Mouse (Mus musculus): Measurements from ENCODE around the gene Gm49721. TPM values are rescaled to one million over a fixed set of nuclear protein-coding genes. Genes with fewer than 3 reads are reported as not detected.
"Not testable (repeated sequence)": the region's sequence is repeated elsewhere in the genome, so short reads cannot be mapped to it uniquely, and the experiment has no call there.

The Gm49721 gene
- polyA plus RNA-seq (2012; rRNA removed) (0.19 and 0.39 TPM in 2 replicates), polyA plus RNA-seq (2014; fragmentation: Nextera tagmentation; extraction: Ambion mirVana) (0.11 and 0.18 TPM in 2 replicates)

DNA sequence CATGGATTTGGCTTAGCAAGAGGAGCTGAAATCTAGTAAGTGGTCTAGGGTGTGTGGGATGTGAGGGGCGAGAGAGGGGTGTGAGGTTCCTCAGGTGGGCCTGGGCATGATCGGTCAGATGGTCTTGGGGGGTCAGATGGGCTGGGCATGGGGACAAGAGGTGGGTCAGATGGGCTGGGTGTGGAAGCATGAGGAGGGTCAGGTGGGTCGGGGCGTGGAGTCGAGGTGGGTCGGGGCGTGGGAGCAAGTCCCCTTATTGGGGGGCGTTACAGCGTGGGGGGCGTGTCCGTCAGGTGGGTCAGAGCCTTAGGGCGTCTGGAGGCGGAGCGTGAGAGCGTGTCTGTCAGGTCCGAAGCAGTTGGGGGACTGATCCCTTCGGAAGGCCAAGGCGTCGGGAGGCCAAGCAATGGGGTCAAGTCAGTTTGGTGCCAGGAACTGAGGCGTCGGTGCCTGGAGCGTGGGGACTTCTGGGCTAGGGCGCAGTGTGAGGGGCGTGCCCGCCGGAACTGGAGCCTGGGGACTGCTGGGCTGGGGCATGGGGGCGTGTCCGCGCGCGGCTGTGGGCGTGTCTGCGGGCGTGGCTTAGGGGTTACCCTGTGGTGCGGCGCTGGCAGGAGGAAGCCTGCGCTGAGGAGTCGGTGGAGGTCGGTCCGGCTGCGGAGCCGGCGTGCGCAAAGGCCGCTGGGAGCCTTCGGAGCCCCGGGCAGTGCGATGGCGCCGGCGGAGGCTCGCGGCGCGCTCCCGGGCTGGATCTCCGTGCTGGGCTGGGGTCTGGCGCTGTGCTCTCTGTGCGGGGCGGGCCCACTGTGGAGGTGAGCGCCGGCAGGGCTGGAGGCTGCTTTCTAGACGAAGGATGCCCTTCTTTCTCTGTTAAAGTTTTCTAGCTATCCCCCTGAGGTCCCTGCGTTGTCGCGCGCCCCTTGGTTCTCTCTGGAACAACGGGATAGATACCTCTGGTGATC, at the start of gene Gm49721:
Gene Gm49721, plus strand, starts transcription at position 618 of the 962 bp plus-strand sequence.
- Histone ChIP-seq H3K4me3 (replicated peaks; ENCODE audit: low read length) (peak within 1 kb of the TSS; percentile 46), H3K9ac (ENCODE audit: low read depth, low read length, severe bottlenecking) (peak within 1 kb of the TSS; percentile 62), H3K4me2 (replicated peaks; ENCODE audit: low read depth, low read length, severe bottlenecking) (peak within 1 kb of the TSS; percentile 49)
- WGBS, result 2% methylated on average over 28 of the region's 68 CpGs
- DNase-seq (ENCODE audit: low spot score); H3K9me3 ChIP-seq (ENCODE audit: control insufficient read depth, low read length); H3K36me3 ChIP-seq (ENCODE audit: control insufficient read depth, insufficient read depth, low read length); H3K27ac ChIP-seq (replicated peaks; ENCODE audit: low read depth, low read length); H3K4me1 ChIP-seq (ENCODE audit: control insufficient read depth, insufficient read depth, low read length); H3K27me3 ChIP-seq (ENCODE audit: control insufficient read depth, insufficient read depth, low read length): not testable (repeated sequence)
- peak; percentile 98 for ATAC-seq (ENCODE audit: low FRiP score, low read depth)

DNA sequence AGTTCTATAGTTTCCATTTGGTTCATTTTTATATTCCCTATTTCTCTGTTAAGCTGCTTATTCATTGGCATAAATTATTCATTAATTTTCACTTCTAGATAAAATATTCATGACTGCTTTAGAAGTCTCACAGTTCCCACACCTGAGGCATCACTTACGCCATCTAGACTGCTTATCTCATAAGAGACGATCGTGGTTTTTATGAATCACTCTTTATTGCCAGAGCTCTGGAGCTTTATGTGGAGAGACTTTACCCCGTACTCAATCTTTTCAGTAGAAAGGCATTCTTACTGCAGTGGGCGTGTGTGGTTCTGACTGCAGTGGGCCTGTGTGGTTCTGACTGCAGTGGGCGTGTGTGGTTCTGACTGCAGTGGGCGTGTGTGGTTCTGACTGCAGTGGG, 47.1 kb upstream of the Gm49721 start:
- DNase-seq (ENCODE audit: low spot score); H3K36me3 ChIP-seq (ENCODE audit: control insufficient read depth, insufficient read depth, low read length); H3K4me1 ChIP-seq (ENCODE audit: control insufficient read depth, insufficient read depth, low read length); H3K9ac ChIP-seq (ENCODE audit: low read depth, low read length, severe bottlenecking); ATAC-seq (ENCODE audit: low FRiP score, low read depth); H3K27ac ChIP-seq (replicated peaks; ENCODE audit: low read depth, low read length); H3K27me3 ChIP-seq (ENCODE audit: control insufficient read depth, insufficient read depth, low read length); H3K4me2 ChIP-seq (replicated peaks; ENCODE audit: low read depth, low read length, severe bottlenecking); H3K4me3 ChIP-seq (replicated peaks; ENCODE audit: low read length); H3K9me3 ChIP-seq (ENCODE audit: control insufficient read depth, low read length): not testable (repeated sequence)
- 89% methylated on average over 6 of the region's 7 CpGs for WGBS

DNA sequence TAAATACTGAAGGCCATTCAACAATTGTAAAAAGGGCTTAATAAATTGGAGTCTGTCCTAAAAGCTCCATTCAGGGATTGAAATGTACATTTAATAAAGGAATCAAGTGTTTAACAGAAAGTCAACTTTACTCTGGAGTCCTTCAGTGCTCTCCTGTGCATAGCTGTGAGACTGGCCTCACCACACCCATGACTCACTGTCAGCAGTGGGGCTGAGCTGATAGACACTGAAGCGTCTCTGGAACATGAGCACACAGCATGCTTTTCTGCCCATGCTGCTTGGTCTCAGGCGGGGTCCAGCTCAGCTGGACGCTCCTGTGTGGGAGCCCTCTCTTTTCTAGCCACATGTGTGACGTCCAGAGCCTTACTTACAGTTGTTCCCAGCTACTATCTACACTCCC, 36.1 kb upstream of the Gm49721 start:
- not testable (repeated sequence) for H3K9ac ChIP-seq (ENCODE audit: low read depth, low read length, severe bottlenecking); H3K27ac ChIP-seq (replicated peaks; ENCODE audit: low read depth, low read length); H3K4me1 ChIP-seq (ENCODE audit: control insufficient read depth, insufficient read depth, low read length); H3K9me3 ChIP-seq (ENCODE audit: control insufficient read depth, low read length); H3K27me3 ChIP-seq (ENCODE audit: control insufficient read depth, insufficient read depth, low read length); ATAC-seq (ENCODE audit: low FRiP score, low read depth); DNase-seq (ENCODE audit: low spot score); H3K4me2 ChIP-seq (replicated peaks; ENCODE audit: low read depth, low read length, severe bottlenecking); H3K4me3 ChIP-seq (replicated peaks; ENCODE audit: low read length); H3K36me3 ChIP-seq (ENCODE audit: control insufficient read depth, insufficient read depth, low read length)
- WGBS, result no CpG with 5 or more reads among the region's 4 CpGs

DNA sequence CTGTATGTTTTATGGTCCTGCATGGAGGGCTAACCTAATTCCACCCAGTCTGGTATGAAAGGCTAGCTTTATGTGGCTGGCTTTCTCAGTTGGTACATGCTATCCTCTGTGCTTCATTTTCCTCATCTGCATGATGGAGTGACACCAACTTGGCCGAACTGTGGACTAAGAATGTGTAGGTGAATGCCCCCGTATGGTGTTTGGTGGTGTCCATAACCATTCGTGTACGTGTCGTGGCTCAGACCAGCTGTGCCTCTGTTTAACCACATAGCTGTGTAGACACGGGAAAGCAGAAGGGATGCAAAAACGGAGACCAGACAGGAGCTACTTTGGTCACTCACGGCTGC, 31.1 kb upstream of the Gm49721 start:
- WGBS, result no CpG with 5 or more reads among the region's 8 CpGs
- peak; percentile 0; the same call in 1 of the 2 replicates for ATAC-seq (ENCODE audit: low FRiP score, low read depth)
- H3K36me3 ChIP-seq (ENCODE audit: control insufficient read depth, insufficient read depth, low read length); DNase-seq (ENCODE audit: low spot score); H3K9me3 ChIP-seq (ENCODE audit: control insufficient read depth, low read length); H3K27me3 ChIP-seq (ENCODE audit: control insufficient read depth, insufficient read depth, low read length); H3K4me1 ChIP-seq (ENCODE audit: control insufficient read depth, insufficient read depth, low read length); H3K27ac ChIP-seq (replicated peaks; ENCODE audit: low read depth, low read length); H3K9ac ChIP-seq (ENCODE audit: low read depth, low read length, severe bottlenecking): not testable (repeated sequence)
- H3K4me2 ChIP-seq (replicated peaks; ENCODE audit: low read depth, low read length, severe bottlenecking), result peak overlapping the region; percentile 49
- H3K4me3 ChIP-seq (replicated peaks; ENCODE audit: low read length), result peak overlapping the region; percentile 50

DNA sequence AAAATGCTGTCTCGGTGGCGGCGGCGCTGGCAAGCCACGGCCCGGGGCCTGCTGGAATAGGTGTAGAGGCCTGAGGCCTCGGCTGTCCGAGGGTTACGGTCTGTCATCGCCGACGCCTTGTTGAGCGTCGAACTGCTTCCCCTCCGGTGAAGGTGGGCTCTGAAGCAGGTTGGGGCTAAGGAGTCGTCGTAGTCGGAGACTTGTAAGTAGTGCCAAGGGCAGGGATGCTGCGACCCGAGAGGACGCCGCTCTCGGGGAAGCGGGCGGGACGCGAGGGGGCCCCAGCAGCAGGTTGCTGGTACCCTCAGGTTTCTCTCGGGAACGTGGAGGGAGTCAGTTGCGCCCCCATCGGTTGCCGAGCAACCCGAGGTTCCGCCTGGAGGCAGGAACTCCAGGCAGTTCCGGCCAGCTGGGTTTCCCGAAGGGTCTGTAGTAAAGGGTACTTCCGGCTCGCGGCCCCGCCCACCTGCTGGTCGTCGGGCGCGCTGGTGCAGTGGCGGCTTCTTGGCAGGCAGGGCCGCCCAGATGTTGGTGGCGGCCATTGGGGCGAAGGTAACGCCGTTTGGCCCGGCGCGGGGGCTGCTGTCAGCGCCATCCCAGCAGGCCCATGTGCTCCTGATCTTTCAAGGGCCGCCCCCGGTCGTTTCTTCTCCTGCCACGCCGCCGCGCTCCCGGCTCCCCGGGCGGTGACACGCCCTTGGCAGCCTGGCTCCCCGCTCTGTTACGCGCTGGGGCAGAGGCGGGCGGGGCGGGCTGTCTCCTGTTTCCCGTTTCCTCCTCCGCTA, 30.5 kb upstream of the Gm49721 start, which contains the start of gene Rsph3b:
Gene Rsph3b, minus strand, starts transcription at position 699 of the 785 bp plus-strand sequence.
- peak within 1 kb of the TSS; percentile 54 for H3K9ac ChIP-seq (ENCODE audit: low read depth, low read length, severe bottlenecking)
- H3K36me3 ChIP-seq (ENCODE audit: control insufficient read depth, insufficient read depth, low read length); H3K9me3 ChIP-seq (ENCODE audit: control insufficient read depth, low read length); H3K27me3 ChIP-seq (ENCODE audit: control insufficient read depth, insufficient read depth, low read length); H3K4me1 ChIP-seq (ENCODE audit: control insufficient read depth, insufficient read depth, low read length): not testable (repeated sequence)
- peak within 1 kb of the TSS; percentile 49 for H3K4me2 ChIP-seq (replicated peaks; ENCODE audit: low read depth, low read length, severe bottlenecking)
- H3K27ac ChIP-seq (replicated peaks; ENCODE audit: low read depth, low read length), result peak within 1 kb of the TSS; percentile 82
- DNase-seq (ENCODE audit: low spot score) (peak; percentile 90), ATAC-seq (ENCODE audit: low FRiP score, low read depth) (peak; percentile 97)
- peak within 1 kb of the TSS; percentile 50 for H3K4me3 ChIP-seq (replicated peaks; ENCODE audit: low read length)
- WGBS, result under 1% methylated on average over 48 of the region's 73 CpGs

DNA sequence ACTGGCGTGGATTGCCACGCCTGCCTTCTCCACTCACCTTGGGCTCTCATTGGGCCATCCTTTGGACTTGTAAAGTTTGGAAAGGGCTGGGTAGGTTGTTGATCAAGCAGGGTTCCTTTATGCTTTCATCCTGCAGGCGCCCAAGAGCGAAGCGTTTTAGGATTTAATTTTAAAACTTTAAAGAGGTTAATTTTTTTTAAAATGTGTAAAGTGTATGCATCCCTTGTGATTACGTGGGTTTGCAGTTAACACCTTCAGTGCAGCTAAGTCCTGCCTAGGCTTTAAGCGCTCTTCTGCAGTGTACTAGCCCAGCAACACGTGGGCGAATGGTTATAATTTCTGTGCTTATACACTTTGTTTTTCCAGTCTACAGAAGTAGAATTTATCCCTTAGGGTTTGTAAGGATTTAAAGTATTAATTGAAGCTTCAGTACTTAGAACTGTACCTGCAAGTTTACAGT, 29.9 kb upstream of the Gm49721 start:
- peak overlapping the region; percentile 54 for H3K9ac ChIP-seq (ENCODE audit: low read depth, low read length, severe bottlenecking)
- not testable (repeated sequence) for H3K27me3 ChIP-seq (ENCODE audit: control insufficient read depth, insufficient read depth, low read length); H3K9me3 ChIP-seq (ENCODE audit: control insufficient read depth, low read length); ATAC-seq (ENCODE audit: low FRiP score, low read depth); H3K4me1 ChIP-seq (ENCODE audit: control insufficient read depth, insufficient read depth, low read length); H3K36me3 ChIP-seq (ENCODE audit: control insufficient read depth, insufficient read depth, low read length); DNase-seq (ENCODE audit: low spot score)
- peak overlapping the region; percentile 49 for H3K4me2 ChIP-seq (replicated peaks; ENCODE audit: low read depth, low read length, severe bottlenecking)
- 5% methylated on average over 9 of the region's 9 CpGs for WGBS
- peak overlapping the region; percentile 82; the same call in 1 of the 2 replicates for H3K27ac ChIP-seq (replicated peaks; ENCODE audit: low read depth, low read length)
- peak overlapping the region; percentile 50 for H3K4me3 ChIP-seq (replicated peaks; ENCODE audit: low read length)

DNA sequence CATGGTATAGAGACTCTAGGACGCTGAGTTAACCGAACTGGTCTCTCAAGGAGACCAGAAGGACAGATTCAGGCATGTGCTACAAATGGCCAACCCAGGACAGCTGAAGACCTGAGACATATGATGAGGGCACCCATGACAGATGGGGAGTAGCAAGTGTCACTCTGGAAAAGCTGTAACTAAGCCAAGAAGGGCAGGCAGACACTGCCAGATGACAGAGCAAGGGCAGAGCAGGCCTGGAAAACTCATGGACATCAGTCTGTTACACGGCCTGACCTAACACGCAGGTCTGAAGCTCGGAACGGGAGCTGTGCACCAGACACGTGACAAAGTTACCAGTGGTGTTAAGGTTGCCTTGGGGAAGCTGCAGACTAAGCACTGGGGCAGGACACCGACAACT, 19.8 kb upstream of the Gm49721 start:
- H3K4me3 ChIP-seq (replicated peaks; ENCODE audit: low read length); H3K9ac ChIP-seq (ENCODE audit: low read depth, low read length, severe bottlenecking); H3K4me1 ChIP-seq (ENCODE audit: control insufficient read depth, insufficient read depth, low read length); H3K27ac ChIP-seq (replicated peaks; ENCODE audit: low read depth, low read length); H3K27me3 ChIP-seq (ENCODE audit: control insufficient read depth, insufficient read depth, low read length); ATAC-seq (ENCODE audit: low FRiP score, low read depth); H3K36me3 ChIP-seq (ENCODE audit: control insufficient read depth, insufficient read depth, low read length); DNase-seq (ENCODE audit: low spot score); H3K4me2 ChIP-seq (replicated peaks; ENCODE audit: low read depth, low read length, severe bottlenecking); H3K9me3 ChIP-seq (ENCODE audit: control insufficient read depth, low read length): not testable (repeated sequence)
- WGBS, result 79% methylated on average over 5 of the region's 8 CpGs

Measured in limb, embryonic 14.5 days (tissue).